Mouse (Mus musculus): Measurements from ENCODE around the gene Mgmt.

DNA sequence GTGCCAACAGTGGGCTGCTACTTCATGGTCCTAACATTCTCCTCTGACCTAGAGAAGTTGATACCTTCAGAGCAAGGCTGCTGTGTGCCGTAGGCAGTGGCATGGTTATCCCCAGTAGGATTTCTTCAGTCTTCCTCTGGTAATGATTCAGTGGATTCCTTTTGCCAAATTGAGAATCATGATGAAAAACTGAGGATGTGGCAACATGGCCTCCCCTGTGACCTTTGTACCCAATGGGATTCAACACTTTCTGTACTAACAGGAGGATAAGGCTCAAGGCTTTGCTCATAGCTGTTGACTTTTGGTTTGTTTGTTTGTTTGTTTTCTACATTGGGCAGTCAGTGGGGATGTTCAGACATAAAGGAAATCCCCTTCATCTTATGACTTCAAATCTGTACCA, 180.9 kb downstream of the Mgmt start:
- no peak for TF ChIP-seq GATA1 (IDR thresholded peaks at IDR 0.05; ENCODE audit: low read length)
- no peak for TF ChIP-seq TAL1 (IDR thresholded peaks at IDR 0.05; ENCODE audit: low read length)

Measured in erythroblast, embryonic 14.5 days (primary cell).